Mouse (Mus musculus) layer of hippocampus, postnatal 36 days (tissue): ENCODE measurements around the gene Ntrk2. TPM values are rescaled to one million over a fixed set of nuclear protein-coding genes. Genes with fewer than 3 reads are reported as not detected.
A peak's percentile ranks its signal among the peaks of the same experiment; 100 is the strongest.

ENCODE experiments used
- DNase-seq, 2 experiments: peaks; one replicate each; pipeline ENCODE4 v3.0.0; 2022
- total RNA-seq, 2 experiments: library from RNA; stranded (reverse); gene quantifications; 2 replicates each; pipeline ENCODE4 v1.2.3; 2021

Gene Ntrk2
- total RNA-seq, 2 experiments from 2014 or later, result 321 to 331 TPM

GRCm38 (mm10) chr13:59119596-59120394 lies 313.4 kb downstream of the Ntrk2 start:
- no peak for DNase-seq

- peak in 1 of 2 experiments; percentile 41 for DNase-seq
Observed at GRCm38 (mm10) chr13:59143141-59143744, 336.9 kb downstream of the Ntrk2 start.

DNA sequence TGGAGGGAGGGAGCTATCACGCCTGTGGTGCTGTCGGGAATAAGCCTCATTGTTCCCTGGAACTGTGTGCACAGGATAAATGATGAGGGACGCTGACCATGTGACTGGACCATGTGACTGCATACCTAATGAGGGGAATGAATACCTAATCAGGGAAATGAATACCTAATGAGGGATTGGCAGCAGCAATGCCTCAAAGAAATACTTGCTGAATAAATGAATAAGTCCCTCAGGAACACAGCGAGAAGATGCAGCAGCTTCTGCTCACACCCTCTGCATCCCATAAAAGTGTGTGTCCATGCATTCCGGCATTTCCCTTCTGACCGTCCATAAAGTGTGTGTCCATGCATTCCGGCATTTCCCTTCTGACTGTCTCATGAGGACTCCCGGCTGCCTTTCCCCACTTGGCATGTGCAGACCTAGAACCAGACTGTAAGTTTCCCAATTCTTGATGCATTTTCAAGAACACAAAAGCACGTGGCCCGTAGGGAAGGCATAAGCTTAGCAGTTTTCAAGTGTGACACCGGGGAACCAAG lies 338.0 kb downstream of the Ntrk2 start:
- peak; percentile 53 to 56 for DNase-seq

DNA sequence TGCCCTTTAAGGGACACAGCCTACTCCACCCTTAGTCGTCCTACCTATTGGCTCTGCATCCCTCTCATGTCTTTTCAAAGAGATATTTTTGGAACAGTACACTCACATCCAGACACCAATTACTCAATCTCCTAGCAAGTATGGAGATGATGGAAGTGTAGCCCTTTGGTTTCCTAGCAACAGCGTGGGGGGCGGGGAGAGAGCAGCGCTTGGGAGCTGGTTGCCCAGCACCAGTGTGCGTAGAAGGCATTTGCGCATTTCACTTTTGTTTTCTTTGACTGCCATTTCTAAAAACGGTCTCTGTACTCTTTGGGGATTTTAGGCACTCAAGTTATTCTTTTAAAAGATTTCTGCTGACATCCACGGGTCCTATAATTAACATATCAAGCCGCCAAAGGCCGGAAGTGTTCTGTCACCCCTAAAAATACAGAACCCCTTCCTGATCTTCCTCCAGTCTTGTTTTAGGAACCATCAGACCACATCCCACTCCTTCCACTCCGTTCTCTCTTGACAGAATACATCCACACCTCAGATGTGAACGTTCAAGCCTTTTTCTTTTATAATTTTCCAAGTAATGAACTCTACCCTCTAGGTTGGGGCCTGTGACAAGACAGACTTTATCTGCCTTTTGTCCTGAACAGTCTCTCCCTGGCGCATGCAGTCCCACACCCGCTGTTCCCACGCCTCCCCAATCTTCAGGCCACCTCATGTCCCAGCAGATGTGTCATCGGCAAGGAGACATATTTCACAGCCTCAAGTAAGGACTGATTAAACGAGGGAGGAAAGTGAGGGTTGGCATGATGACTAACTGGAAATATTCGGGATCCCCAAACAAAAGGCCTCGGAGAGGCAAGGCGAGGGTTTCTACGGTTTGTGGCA lies 339.5 kb downstream of the Ntrk2 start:
- DNase-seq, result peak; percentile 92 to 93

DNA sequence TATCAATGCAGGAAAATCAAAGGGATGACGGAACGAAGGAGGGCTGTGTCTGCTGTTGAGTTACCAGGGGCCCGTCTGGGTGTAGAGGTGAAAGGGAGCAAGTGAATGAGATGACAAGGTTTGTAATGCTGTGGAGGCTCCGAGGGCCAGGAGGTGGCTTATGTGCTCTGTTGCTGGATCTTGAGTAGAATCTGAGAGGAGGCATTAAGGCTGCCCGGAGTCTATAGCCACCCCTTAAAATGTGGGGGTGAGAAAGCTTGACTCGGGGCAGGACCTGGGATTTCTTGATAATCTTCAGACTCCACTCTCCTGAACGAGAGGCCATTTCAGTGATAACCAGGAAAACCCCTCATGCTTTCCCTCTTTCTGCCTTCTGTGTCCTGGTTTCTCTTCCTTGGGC lies 340.2 kb downstream of the Ntrk2 start:
- no peak for DNase-seq

GRCm38 (mm10) chr13:59147976-59148375 lies 341.6 kb downstream of the Ntrk2 start:
- DNase-seq, result no peak

- no peak for DNase-seq
Observed at GRCm38 (mm10) chr13:59148793-59149192, 342.4 kb downstream of the Ntrk2 start.

GRCm38 (mm10) chr13:59164015-59164414 lies 357.6 kb downstream of the Ntrk2 start:
- DNase-seq, result no peak

DNA sequence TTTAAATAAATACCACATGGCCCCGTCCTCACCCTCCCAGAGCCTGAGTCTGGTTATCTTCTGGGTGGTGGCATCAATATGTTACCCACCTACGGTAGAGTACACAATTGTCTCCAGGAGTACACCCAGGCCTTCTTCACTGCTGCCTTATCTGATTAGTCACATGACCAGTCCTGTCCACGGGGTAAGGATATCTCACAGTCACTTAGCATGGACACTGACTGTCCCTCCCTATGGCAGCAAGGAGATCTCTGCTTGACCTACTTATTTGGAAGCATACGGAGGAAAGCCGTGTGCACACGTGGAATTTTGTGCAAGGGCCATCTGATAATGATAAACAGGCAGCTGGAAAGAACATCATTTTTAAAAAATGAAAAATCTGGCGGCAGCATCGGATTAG lies 367.5 kb downstream of the Ntrk2 start:
- no peak for DNase-seq

DNA sequence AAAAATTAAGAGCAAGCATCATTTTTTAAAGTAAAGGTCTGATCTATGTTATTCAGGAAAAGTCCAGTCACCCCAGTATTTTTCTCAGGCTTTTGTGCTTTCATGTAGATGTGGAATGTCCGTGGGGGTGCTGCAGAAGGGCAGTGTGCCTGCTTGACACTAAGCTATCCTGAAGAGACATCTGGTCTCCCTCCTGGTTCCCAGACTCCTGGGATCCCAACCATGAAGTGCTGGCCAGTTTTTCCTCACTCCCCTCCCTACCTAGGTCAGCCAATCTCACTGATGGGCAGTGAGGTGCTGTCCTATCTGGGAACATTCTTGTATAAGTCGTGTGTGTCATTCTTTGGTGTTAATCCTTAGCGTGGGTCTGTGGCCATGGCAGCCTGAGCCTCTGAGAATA lies 369.7 kb downstream of the Ntrk2 start:
- DNase-seq, result no peak

GRCm38 (mm10) chr13:59176485-59176884 lies 370.1 kb downstream of the Ntrk2 start:
- no peak for DNase-seq

DNA sequence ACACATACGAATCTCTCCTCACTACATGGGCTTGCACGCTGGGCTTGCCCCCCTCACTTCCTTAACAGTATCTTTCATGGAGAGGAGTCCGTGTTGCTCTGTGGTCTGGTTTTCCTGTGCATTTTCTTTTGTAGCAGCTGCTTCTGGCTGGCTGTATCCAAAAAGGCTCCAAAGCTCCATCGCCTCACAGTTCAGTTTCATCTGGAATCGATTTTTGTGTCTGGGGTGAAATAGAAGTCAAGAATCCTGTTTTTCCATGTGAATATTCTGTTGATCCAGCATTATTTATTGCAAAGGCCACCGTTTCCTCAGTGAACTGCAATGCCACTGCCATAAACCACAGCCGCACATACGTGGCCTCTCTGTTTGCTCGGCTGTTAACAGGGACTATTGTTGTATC lies 370.6 kb downstream of the Ntrk2 start:
- no peak for DNase-seq

- DNase-seq, result no peak
Observed at GRCm38 (mm10) chr13:59179986-59180385, 373.6 kb downstream of the Ntrk2 start.

GRCm38 (mm10) chr13:59180781-59181180 lies 374.4 kb downstream of the Ntrk2 start:
- DNase-seq, result peak; percentile 25

- no peak for DNase-seq
Observed at GRCm38 (mm10) chr13:59181188-59181947, 375.0 kb downstream of the Ntrk2 start.

- peak; percentile 30 to 35 for DNase-seq
Observed at GRCm38 (mm10) chr13:59182630-59183029, 376.3 kb downstream of the Ntrk2 start.

Other genes starting within 250 kb of the Ntrk2 start
- gene Slc28a3, start 195.7 kb upstream of the Ntrk2 start, total RNA-seq, result under 1 TPM; 0.15 TPM